Mouse (Mus musculus) kidney, postnatal 36 days (tissue): ENCODE data around the gene Tmprss2.

Experiments
- DNase-seq, 2 experiments: peaks; one replicate each; pipeline ENCODE4 v3.0.0; 2021 to 2022; ENCODE audit warnings: mixed read lengths in 2 of 2

Gene Tmprss2

DNA sequence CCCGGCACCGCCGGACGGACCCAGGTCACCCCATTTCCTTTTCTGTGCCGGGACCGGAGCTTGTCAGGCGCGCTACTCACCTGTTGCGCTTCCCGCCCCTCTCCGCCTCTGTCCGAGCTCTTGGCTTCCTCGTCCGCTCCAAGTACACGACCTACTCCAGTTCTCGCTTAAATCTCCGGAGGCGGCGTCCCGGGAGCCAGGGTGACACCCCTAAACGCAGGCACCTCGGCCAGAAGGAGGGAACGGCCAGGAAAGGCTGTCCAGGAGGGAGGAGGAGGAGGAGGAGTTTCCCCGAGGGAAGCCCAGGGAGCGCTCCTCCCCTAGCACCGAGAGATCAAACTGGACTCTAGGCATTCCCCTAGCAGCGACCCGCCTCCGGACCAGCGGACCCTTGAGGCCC, at the start of gene Tmprss2:
Tmprss2 (minus strand) TSS at position 257 of the 400 bp plus-strand sequence.
- peak; percentile 90 to 93 for DNase-seq

GRCm38 (mm10) chr16:97659225-97659658, 48.2 kb upstream of the Tmprss2 start:
- peak; percentile 60 to 69 for DNase-seq

- DNase-seq = no peak
Observed at GRCm38 (mm10) chr16:97658481-97658880, 47.5 kb upstream of the Tmprss2 start.

DNA sequence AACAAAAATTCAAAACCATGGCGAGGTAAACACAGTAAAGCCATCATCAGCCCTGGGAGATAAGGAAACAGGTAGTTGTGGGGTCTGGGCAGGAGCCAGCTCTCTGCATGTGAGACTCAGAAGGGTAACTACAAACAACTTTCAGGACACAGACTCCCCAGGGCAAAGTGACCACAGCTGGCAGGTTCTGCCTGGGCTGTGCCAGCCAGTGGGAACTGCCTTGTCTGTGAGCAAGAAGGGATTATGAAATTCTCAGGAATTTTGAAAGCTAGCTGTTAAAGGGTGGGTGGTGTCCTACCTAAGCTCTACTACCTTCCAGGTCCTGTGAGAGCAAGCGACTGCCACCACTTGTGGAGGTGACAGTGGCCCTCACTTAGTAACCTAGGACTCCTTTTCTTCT, 44.8 kb upstream of the Tmprss2 start:
- DNase-seq = peak; percentile 67 to 73

DNA sequence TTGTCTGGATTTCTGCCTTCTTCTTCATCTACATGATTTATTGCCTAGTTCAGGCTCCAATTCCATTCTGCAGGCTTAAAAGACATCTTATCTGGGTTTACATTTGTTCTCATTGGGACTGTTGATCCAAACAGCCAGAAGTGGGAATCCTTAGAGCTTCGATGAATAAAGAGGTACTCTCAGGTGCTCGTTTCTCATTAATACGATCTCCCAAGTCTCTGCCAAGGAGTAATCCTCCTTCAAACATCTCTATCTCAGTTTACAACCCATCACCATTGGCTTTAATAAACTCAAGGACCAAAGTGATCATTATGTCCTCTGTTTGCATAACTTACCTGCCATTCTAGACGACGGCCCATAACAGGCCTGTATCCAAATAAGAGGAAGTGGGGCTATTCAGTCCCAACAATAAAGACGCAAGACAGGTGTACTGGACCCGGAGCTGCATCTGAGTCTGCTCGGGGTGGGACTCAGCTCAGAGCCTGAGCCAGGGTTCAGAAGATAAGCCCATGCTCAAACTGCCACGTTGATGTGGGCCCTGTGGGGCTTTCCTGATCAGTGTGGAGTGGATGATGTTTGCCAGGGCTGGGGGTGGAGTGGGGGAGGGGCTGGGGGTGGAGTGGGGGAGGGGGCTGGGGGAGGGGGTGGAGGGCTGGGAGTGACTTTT, 38.7 kb upstream of the Tmprss2 start:
- no peak for DNase-seq

- DNase-seq = no peak
Observed at GRCm38 (mm10) chr16:97644681-97645080, 33.7 kb upstream of the Tmprss2 start.

- no peak for DNase-seq
Observed at GRCm38 (mm10) chr16:97639630-97640029, 28.6 kb upstream of the Tmprss2 start.

- peak; percentile 29 to 46 for DNase-seq
Observed at GRCm38 (mm10) chr16:97632880-97633484, 22.0 kb upstream of the Tmprss2 start.

- no peak for DNase-seq
Observed at GRCm38 (mm10) chr16:97623166-97623565, 12.2 kb upstream of the Tmprss2 start.

DNA sequence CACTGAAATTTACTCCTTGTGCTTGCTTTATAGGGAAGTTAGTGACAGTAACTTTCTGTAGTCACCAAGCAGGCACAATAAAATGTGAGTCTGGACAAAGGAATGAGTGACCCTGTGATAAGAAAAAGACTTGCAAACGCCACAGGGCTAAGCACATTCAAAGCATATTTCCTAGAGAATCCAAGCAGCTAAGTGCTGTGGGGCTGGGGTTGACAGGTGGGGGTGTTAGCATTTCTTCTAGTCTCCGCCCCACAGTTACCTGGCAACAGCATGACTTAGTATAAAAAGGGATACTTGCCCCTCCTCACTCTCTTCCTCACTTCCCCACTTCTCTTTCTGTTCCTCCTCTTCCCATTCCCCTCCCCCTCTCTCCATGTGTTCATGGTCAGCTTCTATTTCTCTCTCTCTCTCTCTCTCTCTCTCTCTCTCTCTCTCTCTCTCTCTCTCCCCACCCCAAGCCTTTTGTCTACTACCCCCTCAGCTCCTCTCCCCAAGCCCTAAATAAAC, 11.4 kb upstream of the Tmprss2 start:
- no peak for DNase-seq

- DNase-seq = no peak
Observed at GRCm38 (mm10) chr16:97618285-97618684, 7.3 kb upstream of the Tmprss2 start.

GRCm38 (mm10) chr16:97612009-97612408, 1.0 kb upstream of the Tmprss2 start:
- DNase-seq = peak in 1 of 2 experiments; percentile 51

DNA sequence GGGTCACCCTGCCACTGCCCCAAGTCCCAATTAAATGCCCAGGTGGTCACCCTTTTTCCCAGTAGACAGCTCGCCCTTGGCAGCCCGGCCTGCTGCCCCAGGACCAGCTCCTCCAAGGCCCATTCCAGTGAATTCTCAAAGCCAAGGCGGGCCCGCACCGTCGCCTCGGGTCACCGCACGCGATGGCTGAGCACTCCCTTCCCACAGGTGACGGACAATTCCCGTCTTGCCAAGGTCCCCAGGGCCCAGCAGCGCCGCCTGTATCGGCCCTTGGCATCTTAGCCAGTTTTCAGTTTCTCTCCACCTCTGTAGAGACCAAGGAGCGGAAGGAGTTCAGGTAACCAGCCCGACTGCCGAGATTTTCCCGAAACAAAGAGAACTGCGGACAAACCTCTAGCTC, 749 bp downstream of the Tmprss2 start:
- peak; percentile 68 to 75 for DNase-seq

GRCm38 (mm10) chr16:97609676-97610075, 1.3 kb downstream of the Tmprss2 start:
- DNase-seq = peak; percentile 65 to 75

- DNase-seq = peak; percentile 38 to 59
Observed at GRCm38 (mm10) chr16:97607956-97608355, 3.0 kb downstream of the Tmprss2 start.

- peak; percentile 52 to 72 for DNase-seq
Observed at GRCm38 (mm10) chr16:97606829-97607228, 4.2 kb downstream of the Tmprss2 start.

- DNase-seq = peak; percentile 62 to 80
Observed at GRCm38 (mm10) chr16:97605957-97606721, 4.9 kb downstream of the Tmprss2 start.

- peak; percentile 76 to 79 for DNase-seq
Observed at GRCm38 (mm10) chr16:97602256-97602655, 8.7 kb downstream of the Tmprss2 start.

DNA sequence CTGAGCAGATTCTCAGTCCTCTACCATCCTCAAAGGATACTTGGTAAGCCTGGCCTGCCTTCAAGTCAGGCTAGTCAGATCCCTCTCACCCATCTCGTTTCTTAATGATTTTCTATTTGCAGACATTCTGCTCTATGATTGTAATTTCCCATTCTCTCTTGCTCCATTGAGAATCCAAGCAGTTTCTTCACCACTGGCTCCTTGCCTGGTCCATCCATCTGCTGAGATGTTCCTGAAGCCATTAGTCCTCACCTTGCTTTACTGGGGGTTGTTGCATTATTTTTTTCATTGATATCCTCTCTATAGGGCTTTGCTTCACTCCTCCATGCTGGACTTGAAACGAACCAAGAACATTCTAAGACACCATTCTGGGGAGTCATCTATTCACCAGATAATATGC, 10.4 kb downstream of the Tmprss2 start:
- DNase-seq = no peak

- peak in 1 of 2 experiments; percentile 60 for DNase-seq
Observed at GRCm38 (mm10) chr16:97598046-97598445, 12.9 kb downstream of the Tmprss2 start.

DNA sequence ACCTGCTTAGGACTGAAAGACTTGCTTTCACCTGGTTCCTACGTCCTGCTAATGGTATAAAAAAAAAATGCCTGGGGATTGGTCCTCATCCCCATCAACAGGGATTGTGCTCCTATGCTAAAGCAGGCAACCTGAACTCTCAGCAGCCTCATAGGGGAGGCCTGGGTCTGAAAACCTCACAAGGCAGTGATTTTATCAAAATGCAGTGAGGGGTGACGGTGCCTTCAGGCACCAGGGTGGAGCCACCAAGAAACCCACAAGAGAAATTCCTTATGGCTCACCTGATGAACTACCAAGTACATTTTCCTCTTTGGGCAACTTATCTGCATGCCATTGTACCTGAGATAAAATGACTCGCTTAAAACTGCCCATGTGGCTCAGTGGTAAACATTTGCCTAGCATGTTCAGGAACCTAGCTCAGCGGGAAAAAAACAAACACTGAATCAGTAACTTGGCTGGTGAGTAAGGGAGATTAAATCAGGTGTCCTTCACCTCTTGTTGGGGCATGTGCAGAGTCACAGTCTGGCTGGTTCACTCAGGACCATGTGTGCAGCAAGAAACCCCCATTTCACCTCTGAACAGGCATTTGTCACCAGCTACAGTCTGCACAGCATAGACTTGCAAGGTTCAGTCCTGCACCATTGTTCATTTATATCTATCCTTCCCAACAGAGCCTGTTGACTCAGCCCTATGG, 17.0 kb downstream of the Tmprss2 start:
- peak in 1 of 2 experiments; percentile 56 for DNase-seq

DNA sequence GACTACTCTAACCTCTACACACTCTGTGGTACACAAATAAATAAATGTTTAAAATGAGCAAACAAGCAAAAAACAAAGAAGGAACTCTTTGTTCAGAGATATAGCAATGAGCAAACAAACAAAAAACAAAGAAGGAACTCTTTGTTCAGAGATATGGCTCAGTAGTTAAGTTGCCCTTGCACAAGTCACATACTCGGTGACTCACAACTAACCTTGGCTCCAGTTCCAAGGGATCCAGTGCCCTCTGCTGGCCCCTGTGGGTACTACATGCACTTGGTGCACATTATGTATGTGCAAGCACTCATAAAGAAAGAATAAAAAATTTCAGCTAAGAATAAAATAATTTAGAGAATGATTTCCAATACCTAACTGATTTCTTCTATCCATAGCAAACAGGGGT, 17.9 kb downstream of the Tmprss2 start:
- DNase-seq = peak; percentile 90 to 94

DNA sequence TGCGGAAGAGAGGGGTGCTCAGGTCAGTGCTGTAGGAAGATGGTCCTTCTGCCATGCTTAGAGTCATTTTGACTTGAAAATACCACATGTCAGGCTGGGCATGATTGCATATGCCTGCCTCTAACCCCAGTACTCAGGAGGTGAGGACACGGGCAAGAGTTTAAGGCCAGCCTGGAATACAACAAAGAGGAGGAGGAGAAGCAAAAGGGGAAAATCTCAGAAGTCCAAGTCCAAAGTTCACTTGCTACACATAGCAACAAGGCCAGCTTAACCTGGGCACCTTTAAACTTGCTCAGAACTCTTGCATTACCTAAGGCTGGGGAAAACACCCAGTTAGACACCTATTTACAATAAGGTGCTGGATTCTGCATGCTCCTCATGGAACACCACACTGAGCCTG, 19.5 kb downstream of the Tmprss2 start:
- DNase-seq = peak in 1 of 2 experiments; percentile 74
